8 mouse cellular contexts compared by ENCODE assay signal in the genomic region with DNA sequence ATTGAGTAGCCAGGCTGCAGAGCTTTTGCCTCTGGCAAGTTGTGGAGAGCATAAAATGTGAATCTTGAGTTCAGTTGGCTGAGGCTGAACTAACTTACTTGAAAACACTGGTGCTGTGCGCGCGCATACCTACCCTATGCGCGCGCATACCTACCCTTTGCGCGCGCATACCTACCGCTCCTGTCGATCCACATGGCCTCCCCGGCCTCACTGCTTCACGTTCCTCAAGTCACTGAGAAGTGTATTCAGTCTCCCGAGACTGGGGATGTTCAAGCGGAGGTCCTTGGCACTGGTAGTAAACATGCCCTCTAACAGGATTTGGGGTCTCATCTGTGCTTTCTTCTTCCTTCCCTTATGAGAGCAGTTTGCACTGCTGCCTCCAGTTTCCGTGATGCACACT. TPM values are rescaled to one million over a fixed set of nuclear protein-coding genes. Genes with fewer than 3 reads are reported as not detected.
A peak's percentile ranks its signal among the peaks of the same experiment; 100 is the strongest.
DNase-seq lines count a peak whose midpoint lies in the region; ATAC-seq and TF ChIP-seq lines count a peak whose summit lies in the region.

No protein-coding gene starts in this region.

- no peak for ATAC-seq in midbrain, embryonic 11.5 days (ENCODE audit: low FRiP score)
- no peak for ATAC-seq in midbrain, postnatal 0 days (ENCODE audit: low FRiP score)
- peak; percentile 69; the same call in 1 of the 2 replicates for ATAC-seq in intestine, embryonic 15.5 days

- H3K36me3 ChIP-seq in midbrain, embryonic 11.5 days (ENCODE audit: control insufficient read depth, insufficient read depth, low read length): no peaks in the 10 kb centered on the region
- H3K36me3 ChIP-seq in midbrain, postnatal 0 days (ENCODE audit: insufficient read depth, low read length): peaks cover 24% of the 10 kb centered on the region
- no peaks in the 10 kb centered on the region for H3K36me3 ChIP-seq in intestine, embryonic 15.5 days

- TF ChIP-seq CTCF in midbrain, postnatal 0 days (IDR thresholded peaks at IDR 0.05): no peak

- WGBS in midbrain, embryonic 11.5 days: 33% methylated on average over 16 of the region's 16 CpGs
- 36% methylated on average over 16 of the region's 16 CpGs for WGBS in midbrain, postnatal 0 days
- 42% methylated on average over 16 of the region's 16 CpGs for WGBS in intestine, embryonic 15.5 days

- no peaks in the 10 kb centered on the region; the same call in 1 of the 2 replicates for H3K4me1 ChIP-seq in midbrain, embryonic 11.5 days (ENCODE audit: control insufficient read depth, insufficient read depth, low read length)
- H3K4me1 ChIP-seq in midbrain, postnatal 0 days (ENCODE audit: insufficient read depth, low read length): no peaks in the 10 kb centered on the region
- H3K4me1 ChIP-seq in intestine, embryonic 15.5 days (replicated peaks): no peaks in the 10 kb centered on the region

- DNase-seq in midbrain, embryonic 11.5 days (ENCODE audit: low spot score, missing footprints): peak; percentile 91
- DNase-seq in midbrain, postnatal 0 days (ENCODE audit: low spot score): no peak
- DNase-seq in embryo, embryonic 9.5 days (ENCODE audit: extremely low spot score): peak; percentile 67
- DNase-seq in naive thymus-derived CD4-positive, alpha-beta T cell, adult 2 months (ENCODE audit: low read depth): peak; percentile 85
- no peak for DNase-seq in right cerebral cortex, postnatal 14 days
- DNase-seq in layer of hippocampus, adult 9-11 months: no peak
- no peak for DNase-seq in frontal cortex, postnatal 10 days (ENCODE audit: low spot score in 2 of 2)

- H3K9me3 ChIP-seq in midbrain, embryonic 11.5 days (ENCODE audit: control insufficient read depth, low read length): no peaks in the 10 kb centered on the region
- no peaks in the 10 kb centered on the region for H3K9me3 ChIP-seq in midbrain, postnatal 0 days (ENCODE audit: low read length)
- H3K9me3 ChIP-seq in intestine, embryonic 15.5 days: no peaks in the 10 kb centered on the region

- no peaks in the 10 kb centered on the region for H3K27me3 ChIP-seq in midbrain, embryonic 11.5 days (ENCODE audit: control insufficient read depth, insufficient read depth, low read length)
- H3K27me3 ChIP-seq in midbrain, postnatal 0 days (ENCODE audit: insufficient read depth, low read length): no peaks in the 10 kb centered on the region
- H3K27me3 ChIP-seq in intestine, embryonic 15.5 days (replicated peaks): no peaks in the 10 kb centered on the region

- H3K27ac ChIP-seq in midbrain, embryonic 11.5 days (ENCODE audit: low read depth, low read length): no peak overlapping the region
- H3K27ac ChIP-seq in midbrain, postnatal 0 days (ENCODE audit: low read depth, low read length): no peak overlapping the region
- 0 out of 2 replicates have a peak overlapping the region, but pooled peaks have one; percentile 2 for H3K27ac ChIP-seq in intestine, embryonic 15.5 days

- H3K4me3 ChIP-seq in midbrain, embryonic 11.5 days (ENCODE audit: low read depth, low read length): peak overlapping the region; percentile 19; the same call in 1 of the 2 replicates
- H3K4me3 ChIP-seq in midbrain, postnatal 0 days (ENCODE audit: low read depth, low read length): no peak overlapping the region
- H3K4me3 ChIP-seq in intestine, embryonic 15.5 days (replicated peaks): peak overlapping the region; percentile 35

- peak overlapping the region; percentile 41; the same call in 1 of the 2 replicates for H3K9ac ChIP-seq in midbrain, embryonic 11.5 days (ENCODE audit: low read length)
- H3K9ac ChIP-seq in midbrain, postnatal 0 days (replicated peaks; ENCODE audit: low read length, poor library complexity, severe bottlenecking): no peak overlapping the region
- H3K9ac ChIP-seq in intestine, embryonic 15.5 days: peak overlapping the region; percentile 29; the same call in 1 of the 2 replicates

- H3K4me2 ChIP-seq in midbrain, embryonic 11.5 days: peak overlapping the region; percentile 36
- no peak overlapping the region for H3K4me2 ChIP-seq in midbrain, postnatal 0 days (ENCODE audit: low read depth, low read length, poor library complexity, severe bottlenecking)
- peak overlapping the region; percentile 56 for H3K4me2 ChIP-seq in intestine, embryonic 15.5 days (replicated peaks)

RNA-seq across cellular contexts. Expression of gene Slc24a1, which starts 32.8 kb away (rescaled TPM):
- polyA plus RNA-seq in midbrain, embryonic 11.5 days (2014; fragmentation: Nextera tagmentation; extraction: Ambion mirVana): not detected in 2 replicates
- total RNA-seq in midbrain, postnatal 0 days (2014; rRNA removed): not detected in 2 replicates
- 0.16 and 0.19 TPM in 2 replicates for polyA plus RNA-seq in midbrain, postnatal 0 days (2015; fragmentation: Nextera tagmentation; extraction: Ambion mirVana)
- 0.06 TPM in 1 of 2 replicates, not detected in the other for polyA plus RNA-seq in intestine, embryonic 15.5 days (2015; fragmentation: Nextera tagmentation; extraction: Ambion mirVana)

RNA-seq across cellular contexts. Expression of gene Ints14, which starts 42.1 kb away (rescaled TPM):
- polyA plus RNA-seq in midbrain, embryonic 11.5 days (2014; fragmentation: Nextera tagmentation; extraction: Ambion mirVana): 78.5 and 84.3 TPM in 2 replicates
- 29.5 and 29.7 TPM in 2 replicates for total RNA-seq in midbrain, postnatal 0 days (2014; rRNA removed)
- polyA plus RNA-seq in midbrain, postnatal 0 days (2015; fragmentation: Nextera tagmentation; extraction: Ambion mirVana): 28.4 and 30.1 TPM in 2 replicates
- 48.4 and 53.2 TPM in 2 replicates for polyA plus RNA-seq in intestine, embryonic 15.5 days (2015; fragmentation: Nextera tagmentation; extraction: Ambion mirVana)

Comparison
In these comparisons a context has a peak if more than half of its experiments do, and no peak if none do; other contexts are left out.
1. DNase-seq: peak in midbrain, embryonic 11.5 days (single experiment), embryo, embryonic 9.5 days (single experiment) and naive thymus-derived CD4-positive, alpha-beta T cell, adult 2 months (single experiment); none in midbrain, postnatal 0 days (single experiment), right cerebral cortex, postnatal 14 days (single experiment), layer of hippocampus, adult 9-11 months (single experiment) and frontal cortex, postnatal 10 days (0 of 2).